Mouse (Mus musculus): Measurements from ENCODE around the gene 5730596B20Rik.

Gene 5730596B20Rik

DNA sequence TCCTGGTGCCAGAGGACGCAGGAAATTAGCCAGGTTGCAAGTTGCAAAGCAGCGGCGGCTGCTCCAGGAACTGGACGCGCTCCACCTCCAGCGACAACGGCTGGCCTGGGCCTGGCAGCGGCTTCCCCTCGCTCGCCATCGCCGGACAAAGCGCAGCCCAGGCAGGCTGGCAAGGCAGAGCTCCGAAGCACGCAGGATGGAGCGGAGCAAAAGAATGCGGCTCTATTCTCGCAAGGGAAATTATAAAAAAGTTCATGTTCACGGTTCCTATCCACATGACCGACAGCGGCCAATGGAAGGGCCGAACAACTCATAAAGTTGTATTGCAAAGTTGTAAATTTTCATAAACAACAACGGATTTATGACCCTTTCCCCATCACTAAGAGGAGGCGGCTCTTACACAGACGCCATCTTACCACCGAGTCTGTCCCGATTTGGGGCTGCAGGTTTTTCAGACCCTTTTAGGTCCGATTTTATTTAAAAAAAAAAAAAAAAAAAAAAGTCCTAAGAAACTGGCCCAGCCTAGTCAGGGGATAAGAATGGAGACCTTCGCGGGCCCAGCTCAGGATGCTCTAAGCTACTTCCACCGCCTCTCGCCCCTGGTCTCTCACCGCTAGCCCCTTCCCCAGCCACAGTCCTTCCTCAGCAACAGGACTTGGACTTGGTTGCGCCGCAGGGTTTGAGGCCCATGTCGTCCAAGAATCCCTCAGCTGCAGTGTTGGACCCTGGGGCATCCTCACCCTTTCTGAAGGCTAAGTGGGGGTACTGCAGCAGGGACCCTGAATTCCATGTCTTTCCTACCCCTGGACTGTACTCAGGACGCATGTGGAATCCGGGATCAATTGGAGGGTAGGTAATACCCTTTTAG is 36.1 kb downstream of the 5730596B20Rik start, which contains the start of the genes Hoxa3 and Gm28308:
Gene Hoxa3 (minus strand): TSS at position 218 of the 868 bp plus-strand sequence.
Gene Gm28308 (minus strand): TSS at position 221 of the 868 bp plus-strand sequence.
- no peak for DNase-seq (ENCODE audit: low spot score in 2 of 2)

DNA sequence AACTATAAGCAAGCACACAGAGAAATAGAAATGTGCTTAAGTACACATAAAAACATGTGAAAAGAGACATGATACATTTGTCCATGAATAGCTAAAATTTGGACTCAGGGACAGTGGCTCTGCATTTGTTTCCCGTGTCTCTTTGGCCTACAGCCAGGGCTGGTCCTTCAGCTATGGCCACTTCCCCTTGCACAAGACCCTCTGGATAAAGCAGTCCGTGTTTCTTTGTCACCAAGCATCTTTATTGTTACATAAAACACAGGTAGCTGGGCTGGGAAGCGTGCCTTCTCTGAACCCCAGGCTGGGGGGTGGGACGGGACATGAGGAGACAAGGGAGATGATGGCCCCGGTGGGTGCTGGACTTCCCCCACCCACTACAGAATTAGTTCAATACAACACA is 37.0 kb downstream of the 5730596B20Rik start:
- DNase-seq (ENCODE audit: low spot score in 2 of 2) = no peak

DNA sequence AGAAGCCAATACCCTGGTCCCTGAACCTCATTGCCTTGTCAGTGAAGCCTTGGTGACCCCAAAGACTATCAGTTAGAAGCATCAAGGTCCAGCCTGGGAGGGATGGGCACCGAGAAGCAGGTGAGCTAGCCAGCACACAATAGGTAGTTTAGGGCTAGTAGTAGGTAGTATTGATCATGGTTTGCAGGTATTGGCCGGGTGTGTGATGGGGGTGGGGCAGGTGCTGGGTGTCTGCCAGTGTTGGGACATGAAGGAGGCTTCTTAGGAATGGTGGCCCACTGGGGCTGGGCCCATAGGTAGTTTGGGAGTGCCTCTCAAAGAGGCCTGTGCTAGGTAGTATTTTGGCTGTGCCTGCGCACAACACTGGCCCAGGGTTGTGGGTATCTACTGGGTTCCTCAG is 37.8 kb downstream of the 5730596B20Rik start:
- DNase-seq (ENCODE audit: low spot score in 2 of 2) = no peak

DNA sequence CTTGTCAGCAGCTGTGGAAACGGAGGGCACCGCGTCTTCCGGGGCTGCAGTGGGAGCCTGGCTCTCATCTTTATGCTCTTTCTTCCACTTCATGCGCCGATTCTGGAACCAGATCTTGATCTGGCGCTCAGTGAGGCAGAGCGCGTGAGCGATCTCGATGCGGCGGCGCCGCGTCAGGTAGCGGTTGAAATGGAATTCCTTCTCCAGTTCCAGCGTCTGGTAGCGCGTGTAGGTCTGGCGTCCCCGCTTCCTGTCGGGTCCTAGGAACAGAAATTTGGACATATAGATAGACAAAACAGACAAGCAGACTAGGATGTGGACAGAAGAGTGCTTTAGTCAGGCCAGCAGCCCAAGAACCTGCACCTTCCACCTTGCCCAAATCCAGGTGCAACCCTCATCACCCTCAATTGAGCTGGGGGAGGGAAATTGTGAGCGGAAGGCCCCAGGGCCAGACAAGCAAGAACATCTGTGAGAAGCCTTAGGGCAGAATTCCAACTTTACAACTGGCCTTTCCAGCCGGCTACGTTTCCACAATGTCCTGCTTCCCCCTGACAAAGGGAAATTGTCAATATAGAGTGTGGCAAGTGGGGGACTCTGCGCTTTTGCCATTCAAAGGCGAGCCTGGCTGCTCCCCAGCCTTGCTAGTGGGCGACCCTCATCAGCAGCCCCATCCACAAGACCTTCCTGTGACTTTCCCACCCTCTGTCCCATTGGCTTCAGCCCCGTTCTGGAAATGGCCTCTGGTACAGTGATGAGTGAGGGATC is 38.7 kb downstream of the 5730596B20Rik start:
- no peak for DNase-seq (ENCODE audit: low spot score in 2 of 2)

DNA sequence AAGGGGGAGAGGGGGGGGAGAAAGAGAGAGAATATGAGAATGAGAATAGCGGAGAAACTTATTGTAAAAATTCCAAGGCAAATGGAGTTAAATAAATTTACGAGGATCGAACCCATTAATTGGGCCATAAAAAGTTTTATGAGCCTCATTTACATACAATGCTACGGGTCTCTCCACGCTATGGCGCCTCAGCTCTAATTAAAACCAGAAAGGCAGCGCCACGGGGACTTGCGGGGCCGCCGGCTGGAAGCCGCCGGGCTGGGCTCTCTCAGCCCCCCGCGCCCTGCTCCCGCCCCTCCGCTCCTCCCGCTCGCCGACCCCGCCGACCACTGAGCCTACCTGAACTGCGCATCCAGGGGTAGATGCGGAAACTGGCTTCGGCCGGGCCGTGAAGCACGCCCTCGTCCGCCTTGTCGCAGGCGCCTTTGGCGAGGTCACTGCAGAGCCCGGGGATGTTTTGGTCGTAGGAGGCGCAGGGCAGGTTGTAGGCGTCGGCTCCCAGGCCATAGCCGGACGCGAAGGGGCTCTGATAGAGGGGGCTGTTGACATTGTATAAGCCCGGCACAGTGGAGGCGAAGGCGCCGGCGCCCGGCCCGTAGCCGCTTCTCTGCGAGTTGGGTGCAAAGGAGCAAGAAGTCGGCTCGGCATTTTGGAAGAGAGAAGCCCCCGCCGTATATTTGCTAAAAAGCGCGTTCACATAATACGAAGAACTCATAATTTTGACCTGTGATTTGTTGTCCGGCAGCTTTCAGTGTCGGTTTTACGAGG is 39.6 kb downstream of the 5730596B20Rik start:
- DNase-seq (ENCODE audit: low spot score in 2 of 2) = no peak

DNA sequence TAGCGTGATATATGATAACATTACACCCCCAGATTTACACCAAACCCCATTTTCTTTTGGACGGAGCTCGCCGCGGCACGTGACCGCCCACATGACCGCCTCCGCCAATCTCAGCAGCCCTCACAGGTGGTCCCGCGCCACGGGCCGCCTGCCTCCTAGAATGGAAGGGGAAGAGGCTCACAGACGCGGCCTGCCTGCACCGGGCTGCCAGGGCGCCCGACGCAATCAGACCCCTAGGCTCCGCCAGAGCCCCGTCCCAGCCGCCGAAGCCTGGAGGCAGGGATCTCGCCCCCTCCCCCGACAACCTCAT is 40.1 kb downstream of the 5730596B20Rik start:
- no peak for DNase-seq (ENCODE audit: low spot score in 2 of 2)

DNA sequence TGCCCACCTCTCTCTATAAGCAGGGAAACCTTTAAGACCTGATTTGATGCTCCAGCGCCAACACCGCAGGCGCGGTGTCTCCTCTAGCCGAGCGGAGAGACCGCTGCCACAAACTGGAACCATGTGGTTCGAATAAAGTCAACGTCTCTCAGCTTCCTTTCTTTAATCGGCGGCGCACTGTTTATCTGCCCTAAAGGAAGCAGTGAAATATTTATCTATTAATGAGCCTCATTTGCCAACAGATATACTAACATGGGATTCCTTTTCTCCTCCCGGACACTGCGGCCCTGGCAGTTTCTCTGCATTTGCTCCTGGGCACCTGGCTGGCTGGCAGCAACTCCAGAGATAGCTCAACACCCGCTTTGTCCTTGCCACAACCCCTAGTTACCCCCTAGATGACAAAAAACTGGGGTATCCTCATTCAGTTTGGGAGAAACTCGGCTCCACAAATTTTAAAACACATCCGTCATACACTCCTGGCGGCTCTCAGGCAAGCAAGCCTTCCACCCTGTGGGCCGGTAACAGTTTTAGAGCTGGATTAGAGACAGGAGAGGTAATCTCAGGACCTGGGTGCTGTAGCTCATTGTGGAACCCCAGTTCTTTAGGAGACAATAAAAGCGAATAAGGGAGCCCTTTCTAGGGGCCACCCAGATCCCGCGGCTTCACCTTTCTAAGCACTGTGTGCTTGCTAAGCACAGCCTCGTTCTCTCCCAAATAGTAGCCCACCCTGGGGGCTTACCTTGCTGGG is 40.8 kb downstream of the 5730596B20Rik start:
- no peak for DNase-seq (ENCODE audit: low spot score in 2 of 2)

DNA sequence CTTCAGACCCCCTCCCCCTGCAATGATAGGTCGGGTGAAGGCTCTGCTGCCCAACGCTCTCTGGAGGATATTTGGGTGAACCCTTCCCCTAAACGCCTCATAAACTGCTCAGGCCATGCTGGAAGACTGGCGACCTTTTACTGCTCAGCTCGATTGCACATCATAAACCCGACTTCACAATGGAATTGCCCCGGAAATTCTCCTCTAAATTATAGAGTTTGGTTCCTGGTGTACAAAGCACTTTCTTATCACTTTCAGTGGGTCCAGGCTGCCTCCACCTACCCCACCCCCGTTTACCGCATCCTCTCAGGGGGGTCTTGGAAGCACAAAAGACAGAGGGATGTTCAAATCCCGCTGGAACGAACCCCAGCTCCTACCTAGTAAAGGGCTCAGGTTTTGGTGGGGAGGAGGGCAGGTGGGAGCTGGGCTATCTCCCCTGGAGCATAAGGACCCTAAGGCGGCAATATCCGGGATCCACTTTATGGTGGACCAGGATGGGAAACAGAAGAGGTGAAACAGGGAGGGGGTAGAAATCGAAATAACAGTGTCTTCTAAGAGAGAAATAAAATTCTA is 41.4 kb downstream of the 5730596B20Rik start:
- DNase-seq (ENCODE audit: low spot score in 2 of 2) = no peak

DNA sequence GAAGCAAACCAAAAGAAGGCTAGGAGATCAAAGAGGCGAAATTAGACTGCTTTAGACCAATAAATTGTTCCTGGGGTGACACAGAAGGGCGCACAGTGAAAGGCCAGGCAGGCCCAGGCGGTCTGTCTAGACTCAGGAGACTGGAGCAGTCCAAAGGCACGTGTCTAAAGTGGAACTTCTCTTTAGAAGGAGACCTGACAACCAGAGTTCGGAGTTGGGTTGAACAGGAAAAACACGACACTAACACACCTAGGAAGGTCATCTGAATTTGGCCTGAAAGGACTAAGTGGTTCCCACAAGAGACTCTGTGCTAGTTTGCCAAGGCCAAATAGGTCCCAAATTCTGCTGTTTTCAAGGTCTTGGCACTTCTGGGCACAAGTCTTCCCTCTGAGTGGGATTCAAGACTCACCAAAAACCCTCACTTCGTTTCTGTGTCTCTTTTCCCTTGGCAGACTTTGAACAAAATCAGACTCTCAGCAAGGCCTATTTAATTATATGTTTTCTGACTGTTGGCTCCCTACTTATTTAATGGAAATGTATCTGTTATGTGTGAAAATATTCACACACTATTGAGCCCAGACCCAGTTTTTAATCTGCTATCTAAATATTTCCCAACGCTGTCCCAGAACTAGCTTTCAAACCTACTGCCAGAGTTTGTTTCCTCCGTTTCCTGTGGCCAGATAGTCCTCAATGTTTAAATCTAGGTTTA is 42.1 kb downstream of the 5730596B20Rik start:
- no peak for DNase-seq (ENCODE audit: low spot score in 2 of 2)

DNA sequence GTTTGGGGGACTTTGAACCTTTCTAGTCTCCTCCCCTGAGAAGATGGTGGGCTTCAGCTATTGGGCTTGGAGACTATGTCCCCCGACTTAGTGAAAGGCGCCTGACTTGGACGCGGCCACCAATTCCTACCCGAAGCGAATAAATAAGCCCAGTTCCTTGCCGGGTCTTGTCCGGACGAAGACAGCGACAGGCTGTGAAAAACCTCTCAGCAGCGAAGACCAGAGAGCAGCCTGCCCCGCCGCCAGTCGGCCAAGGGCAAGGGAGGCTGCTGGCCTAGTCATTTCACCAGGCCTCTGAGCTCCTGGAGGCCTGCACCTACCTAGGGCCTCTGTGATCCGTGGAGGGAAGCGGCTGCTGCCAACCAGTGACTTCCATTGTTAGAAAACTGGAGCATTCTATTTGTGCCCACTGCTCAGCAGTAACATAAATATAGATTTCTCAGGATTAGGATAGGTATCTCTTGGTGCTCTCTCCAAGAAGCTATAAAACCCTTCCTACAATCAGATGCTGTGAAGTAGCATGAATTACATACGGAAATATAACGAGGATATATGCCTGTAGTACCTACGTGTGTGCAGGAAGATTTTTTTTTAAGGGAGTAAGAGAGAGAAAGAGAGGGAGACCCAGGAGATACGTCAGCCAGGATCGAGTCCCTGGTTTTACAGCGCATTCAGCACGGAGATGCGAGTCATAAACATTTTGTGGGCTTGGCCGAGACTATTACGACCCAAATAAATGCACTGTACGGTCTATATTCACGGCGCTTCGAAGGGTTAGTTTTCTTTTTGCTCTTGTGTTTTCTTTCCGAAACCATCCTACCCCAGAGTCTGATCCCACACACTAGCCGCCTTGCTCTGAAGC is 42.9 kb downstream of the 5730596B20Rik start:
- no peak for DNase-seq (ENCODE audit: low spot score in 2 of 2)

DNA sequence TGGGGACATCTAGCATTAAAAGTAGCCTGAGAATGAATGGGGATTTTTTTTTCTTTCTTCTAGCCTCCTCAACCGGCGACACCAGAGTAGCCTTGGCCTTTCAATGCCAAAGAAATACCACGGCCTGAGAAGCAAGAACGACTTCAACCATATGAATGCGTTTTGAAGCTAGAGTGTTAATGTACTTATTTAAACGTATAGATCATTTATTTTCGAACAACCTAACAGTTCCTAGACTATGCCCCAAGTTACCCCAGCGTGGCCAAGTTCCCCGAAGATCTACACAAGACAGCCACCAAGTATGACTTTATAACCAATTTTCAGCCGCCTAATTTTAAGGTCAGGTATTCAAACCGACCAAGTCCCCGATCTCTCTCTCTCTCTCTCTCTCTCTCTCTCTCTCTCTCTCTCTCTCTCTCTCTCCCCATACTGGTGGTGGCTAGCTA is 43.6 kb downstream of the 5730596B20Rik start:
- no peak for DNase-seq (ENCODE audit: low spot score in 2 of 2)

DNA sequence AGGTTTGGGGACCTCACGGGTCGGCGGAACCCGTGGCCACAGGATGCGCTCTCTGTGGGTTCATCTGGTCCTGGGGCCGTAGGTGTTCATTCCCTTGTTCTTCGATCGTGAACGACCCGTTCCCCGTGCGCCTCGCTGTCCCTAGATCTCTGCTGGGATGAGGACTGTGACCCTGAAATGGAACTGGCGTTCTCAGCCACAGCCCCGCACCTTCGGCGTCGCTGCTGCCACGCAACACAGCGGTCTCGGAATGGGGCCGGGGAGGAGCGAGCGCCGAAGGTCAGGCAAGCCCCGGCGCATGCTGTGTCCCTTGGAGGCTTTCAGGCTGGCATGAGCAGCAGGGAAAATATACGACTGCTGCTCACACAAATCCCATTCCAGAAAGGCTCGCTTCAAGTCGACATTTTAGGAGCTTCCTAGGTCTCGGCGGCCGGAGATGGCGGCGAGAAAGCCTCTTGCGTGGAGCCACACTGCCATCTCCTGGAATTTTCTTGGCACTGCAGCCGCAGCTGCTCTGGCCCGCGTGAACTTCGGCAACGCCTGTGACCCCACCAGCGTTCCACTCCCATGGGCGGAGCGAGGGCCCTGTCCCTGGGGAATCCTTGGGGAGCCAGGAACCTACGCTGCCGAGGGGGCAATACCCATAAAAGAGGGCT is 44.2 kb downstream of the 5730596B20Rik start, which contains the start of gene Hoxa7:
Gene Hoxa7 (minus strand): TSS at position 518 of the 656 bp plus-strand sequence.
- DNase-seq (ENCODE audit: low spot score in 2 of 2) = peak; percentile 66 to 67

DNA sequence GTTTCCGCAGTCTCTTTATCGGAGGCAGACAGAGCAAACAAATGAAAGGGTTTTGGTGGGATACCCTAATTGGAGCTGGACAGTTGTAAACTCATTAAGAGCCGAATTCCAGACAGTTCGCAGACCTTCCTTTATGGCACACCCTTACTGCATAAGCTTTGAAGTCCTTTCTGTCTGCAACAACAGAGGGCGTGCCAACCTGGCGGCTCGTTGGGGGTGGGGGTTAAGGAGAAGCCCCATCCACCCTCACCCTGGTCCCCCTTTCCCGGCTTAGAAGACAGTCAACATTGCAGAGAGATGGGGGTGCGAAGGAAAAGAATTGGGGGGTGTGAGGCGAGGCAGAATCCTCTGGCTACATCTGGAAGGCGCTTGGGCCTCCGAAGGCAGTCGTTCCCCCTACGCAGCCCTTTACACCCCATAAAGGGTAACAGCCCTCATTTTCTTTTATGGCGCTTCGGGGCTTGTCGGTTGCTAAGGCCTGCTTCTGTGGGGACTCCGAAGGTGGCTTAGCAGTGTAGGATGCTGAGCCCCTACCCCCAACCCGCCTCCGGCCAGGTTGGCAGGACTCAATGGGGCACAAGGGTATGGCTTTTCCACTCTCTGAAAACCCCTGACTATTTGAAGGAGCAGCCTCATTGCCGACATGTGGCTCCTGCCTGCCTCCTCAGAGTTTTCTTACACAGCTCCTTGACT is 44.8 kb downstream of the 5730596B20Rik start:
- DNase-seq (ENCODE audit: low spot score in 2 of 2) = no peak

DNA sequence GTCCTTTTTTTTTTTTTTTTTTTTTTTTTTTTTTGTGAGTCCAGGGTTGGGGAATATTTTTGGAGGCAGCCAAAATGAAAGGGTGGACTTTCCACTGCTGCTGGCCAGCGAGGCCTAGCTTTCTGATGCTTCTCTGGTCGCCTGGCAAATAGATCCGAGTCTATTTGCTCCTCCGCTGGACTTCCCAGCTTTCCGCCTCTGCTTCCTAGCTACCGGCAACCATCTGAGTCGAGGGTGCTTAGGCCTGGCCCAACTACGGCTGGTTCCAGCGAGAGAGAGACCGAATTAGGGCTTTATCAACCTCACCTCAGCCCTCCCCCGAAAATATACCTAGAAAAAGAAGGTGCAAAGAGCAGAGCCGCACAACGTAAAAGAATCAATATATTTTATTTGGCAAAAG is 45.4 kb downstream of the 5730596B20Rik start:
- no peak for DNase-seq (ENCODE audit: low spot score in 2 of 2)

DNA sequence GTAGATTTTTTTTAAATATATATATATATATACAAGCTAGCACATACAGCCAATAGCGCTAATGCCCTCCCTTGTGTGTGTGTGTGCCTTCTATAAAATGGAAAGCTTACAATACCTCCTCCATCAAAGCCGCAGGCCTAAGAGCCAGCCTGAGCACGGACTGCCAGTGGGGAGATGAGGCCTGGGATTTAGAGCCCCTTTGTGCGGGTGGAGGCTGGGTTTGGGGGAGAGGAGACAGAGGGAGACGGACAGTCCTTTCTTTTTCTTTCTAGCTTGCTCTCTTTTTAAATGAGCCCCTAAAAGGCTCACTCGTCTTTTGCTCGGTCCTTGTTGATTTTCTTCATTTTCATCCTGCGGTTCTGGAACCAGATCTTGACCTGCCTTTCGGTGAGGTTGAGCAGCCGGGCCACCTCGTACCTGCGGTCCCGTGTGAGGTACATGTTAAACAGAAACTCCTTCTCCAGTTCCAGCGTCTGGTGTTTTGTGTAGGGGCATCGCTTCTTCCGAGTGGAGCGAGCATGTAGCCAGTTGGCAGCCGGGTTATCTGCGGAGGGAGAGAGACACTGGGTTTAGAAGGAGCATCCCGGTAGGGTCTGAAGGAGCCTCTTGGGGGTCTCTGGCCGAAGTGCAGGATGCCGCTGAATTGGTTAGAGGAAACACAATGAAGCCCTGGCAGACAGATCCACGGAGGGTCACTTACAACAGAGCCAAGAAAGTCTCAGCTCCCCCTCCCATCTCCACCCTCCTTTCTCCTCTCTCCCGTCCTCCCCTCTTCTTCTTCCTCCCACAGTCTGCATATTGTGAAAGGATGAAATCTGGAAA is 46.9 kb downstream of the 5730596B20Rik start:
- DNase-seq (ENCODE audit: low spot score in 2 of 2) = no peak

DNA sequence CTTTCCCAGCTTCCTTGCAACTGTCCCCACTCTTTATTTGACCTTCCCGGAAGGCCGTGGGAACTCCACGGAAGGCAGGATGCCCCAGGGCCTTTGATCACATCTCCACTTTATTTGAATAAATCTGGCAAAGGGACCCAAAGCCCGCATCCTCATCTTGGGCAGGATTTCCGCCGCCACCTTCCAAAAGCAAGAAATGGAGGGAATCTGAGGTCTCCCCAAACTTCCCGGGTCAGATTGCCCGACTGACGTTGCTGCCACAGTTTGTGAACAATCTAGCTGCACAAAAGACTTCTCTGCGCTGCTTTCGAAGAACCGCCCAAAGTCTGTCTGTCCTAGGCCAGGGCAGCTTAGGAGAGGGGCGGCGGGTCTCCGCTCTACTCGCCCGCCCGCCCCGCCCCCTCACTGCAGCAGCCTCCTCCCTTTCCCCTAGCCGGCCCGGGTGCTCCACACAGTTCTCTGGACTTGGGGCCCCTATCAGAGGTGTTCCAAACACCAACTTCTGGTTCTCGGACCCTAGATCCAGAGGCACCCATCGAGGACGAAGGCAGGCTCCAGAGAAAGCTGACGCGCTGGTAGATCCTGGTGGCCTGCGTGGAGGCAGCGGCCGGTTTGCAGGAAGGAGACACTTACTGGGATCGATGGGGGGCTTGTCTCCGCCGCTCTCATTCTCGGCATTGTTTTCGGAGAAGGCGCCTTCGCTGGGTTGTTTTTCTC is 47.8 kb downstream of the 5730596B20Rik start:
- no peak for DNase-seq (ENCODE audit: low spot score in 2 of 2)
